Mouse (Mus musculus) R1 (cell line): ENCODE data around the gene Prim2.

ENCODE experiments used
- DNase-seq: peaks from one replicate; pipeline ENCODE4 v3.0.0-alpha.2; 2018; ENCODE audit warnings: low read depth, low spot score

Prim2 gene

DNA sequence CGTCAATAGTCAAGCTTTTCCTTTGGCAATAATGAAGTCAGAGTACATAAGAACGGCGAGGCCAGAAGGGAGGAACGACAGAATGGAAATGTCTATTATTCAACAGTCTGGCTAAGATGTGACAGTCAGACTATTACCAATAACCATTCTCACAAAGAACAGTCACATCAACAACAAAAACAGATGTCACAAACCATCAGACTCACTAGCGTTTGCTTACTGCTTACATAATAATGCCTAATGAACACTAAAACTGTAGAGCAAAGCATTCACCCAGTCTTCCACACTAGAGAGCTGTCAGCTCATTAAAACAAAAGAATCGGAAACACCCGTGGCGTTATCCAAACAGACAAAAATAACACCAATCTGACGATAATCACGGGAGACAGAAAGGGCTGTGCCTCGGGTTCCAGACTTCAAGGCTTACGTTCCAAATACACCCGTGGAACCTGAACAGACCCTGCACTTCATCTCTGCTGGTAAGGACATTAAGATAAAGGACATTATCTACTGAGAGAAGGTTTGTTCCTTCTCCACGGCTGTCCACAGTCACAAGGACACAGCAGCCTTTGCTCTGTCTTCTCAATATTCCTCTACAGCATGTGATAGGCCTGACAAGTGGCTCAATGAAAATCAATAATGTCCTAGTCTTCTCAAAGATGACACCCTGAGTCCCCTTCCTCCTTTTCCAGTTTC, 59.4 kb downstream of the Prim2 start:
- peak; percentile 7 for DNase-seq

DNA sequence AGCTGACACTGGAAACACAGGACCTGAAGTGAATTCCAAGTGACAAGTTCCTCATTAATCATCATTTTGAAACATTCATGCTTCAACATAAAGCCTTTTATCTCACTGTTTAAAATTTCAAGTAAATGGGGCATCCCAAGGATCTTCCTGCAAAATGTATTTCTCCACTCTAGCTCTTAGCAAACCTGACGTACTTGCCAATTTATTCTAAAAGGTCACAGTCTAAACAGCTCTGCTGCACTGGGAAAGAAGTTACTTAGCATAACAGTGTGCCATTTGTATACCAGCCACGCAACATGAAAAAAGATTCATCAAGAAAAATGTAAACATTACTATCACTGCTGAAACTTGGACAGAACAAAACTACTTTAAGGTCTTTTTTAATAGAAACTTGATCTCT, 61.5 kb downstream of the Prim2 start:
- no peak for DNase-seq

DNA sequence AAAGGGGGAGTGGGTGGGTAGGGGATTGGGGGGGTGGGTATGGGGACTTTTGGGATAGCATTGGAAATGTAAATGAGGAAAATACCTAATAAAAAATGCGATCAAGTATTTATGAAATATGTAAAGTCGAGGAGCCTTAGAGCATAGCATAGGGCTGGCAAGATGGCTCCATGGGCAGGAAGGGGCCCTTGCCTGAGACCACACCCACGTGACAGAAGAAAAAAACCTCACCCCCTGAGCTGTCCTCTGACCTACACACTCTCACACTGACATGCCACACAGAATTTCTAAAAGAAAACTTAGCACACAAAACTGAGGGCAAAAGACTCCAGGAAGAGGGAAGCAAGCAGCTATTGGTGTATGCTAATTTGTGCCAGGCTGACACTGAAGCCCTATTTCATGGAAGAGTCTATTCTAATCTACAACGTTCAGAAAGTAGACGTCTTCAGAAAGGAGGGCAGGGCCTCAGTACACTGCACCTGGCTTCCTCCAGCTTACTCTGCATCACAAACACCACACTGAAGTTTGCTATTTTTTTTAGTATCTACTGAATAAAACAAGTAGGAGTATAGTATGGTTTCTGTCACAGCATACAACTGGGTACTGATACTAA, 65.4 kb downstream of the Prim2 start:
- no peak for DNase-seq

GRCm38 (mm10) chr1:33599698-33600097, 69.9 kb downstream of the Prim2 start:
- no peak for DNase-seq

DNA sequence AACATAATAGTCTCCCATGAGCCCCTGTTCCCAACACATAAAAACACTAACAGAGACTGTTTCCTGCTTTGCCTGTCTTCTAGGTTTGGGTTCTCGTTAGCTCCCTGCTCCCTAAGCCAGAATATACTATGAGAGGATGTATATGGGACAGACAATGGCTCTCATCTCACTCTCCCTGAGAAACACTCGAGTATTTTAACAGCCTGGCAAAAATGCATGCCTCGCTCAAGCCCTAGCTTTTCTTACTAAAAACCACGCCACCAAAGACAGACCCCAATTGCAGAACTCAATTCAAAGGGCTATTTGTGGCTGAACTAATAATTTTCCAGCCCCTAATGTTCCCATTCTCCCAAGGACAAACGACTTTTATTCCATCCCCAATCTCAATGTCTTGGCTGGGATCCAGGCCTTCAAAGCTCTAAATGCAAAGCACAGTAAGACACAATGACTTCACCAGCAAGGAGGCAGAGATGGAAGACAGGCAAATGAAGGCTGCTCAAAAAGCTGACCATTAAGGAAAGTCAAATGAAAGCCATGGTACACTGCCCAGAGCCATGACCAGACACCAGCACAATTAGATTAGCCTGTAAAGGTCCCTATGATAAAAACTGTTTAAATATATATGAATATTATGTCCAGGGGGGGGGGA, 70.5 kb downstream of the Prim2 start:
- DNase-seq, result no peak

- DNase-seq, result peak; percentile 25
Observed at GRCm38 (mm10) chr1:33597043-33597442, 72.6 kb downstream of the Prim2 start.

- no peak for DNase-seq
Observed at GRCm38 (mm10) chr1:33595936-33596335, 73.7 kb downstream of the Prim2 start.

DNA sequence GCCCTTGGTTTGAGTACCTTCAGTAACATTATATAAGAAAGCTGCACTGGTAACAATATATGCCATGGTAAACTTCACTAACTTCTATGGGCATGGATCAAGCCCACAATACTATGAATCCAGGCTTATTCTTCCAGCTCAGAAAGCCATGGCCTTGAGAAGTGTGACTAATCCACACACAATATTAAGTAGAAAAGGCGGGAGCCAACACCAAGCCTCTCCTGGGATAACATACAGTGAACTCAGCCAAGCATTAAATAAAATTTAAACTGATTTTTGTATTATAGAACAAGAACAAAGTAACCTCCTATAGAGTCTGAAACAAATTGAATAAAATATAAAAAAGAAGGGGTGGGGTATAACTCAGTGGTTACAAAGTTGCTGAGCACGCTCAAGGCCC, 74.6 kb downstream of the Prim2 start:
- DNase-seq, result no peak

DNA sequence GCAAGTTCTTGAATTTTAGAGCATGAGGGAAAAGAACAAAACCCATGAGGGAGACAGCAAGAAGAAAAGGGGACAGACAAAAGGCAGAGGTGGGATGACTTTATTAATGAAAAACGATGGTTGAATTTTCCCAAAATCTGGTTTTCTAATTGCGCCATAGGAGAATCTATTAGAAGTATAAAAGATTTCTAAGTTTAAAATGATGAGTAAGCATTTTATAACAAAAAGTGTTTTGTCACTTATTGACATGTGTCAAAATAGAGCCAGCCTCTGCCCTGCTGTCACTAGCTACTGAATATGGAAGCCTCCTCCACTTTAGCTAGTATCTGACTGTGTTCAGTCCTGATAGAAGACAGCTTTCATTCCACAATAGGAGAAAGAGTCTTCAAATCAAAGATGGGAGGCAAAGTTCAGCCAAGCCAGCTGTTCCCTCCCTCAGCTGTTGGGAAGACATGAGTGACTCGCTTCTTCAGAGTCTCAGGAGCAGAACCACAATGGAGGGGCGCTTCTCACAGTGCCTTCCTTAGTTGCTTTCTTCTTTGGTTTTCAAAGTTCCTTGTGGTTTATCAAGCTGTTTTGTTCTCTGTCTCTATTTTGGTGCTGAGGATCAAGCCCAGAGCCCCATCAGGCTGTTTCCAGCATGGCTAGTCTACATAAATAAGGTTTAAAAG, 75.7 kb downstream of the Prim2 start:
- no peak for DNase-seq

DNA sequence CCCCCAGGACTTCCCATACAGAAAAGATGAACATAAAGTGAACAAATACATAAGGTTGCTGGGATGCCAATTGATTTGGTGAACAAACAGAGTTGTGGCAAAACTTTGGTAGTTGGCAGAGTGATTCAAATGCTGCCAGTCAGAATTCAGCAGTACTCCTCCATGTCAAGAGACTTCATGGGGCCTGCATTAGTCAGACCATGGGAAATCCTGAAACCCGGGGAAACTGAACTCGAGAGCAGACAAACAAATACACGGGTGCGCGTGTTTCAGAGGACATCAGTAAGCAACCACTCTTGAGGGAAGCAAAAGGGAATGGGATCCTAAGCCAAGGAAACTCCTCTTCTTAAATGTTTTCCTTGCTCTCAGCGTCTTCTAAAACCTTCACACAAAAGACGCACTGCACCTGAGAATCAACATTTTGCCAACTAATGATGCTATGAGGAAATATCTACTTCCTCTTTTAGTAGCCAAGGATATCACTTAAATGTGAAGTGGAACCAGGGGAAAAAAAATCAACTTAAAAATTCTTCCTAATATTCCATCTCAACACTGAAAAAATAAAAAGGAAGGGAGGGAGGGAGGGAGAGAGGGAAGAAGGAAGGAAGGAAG, 77.5 kb downstream of the Prim2 start:
- DNase-seq, result no peak

DNA sequence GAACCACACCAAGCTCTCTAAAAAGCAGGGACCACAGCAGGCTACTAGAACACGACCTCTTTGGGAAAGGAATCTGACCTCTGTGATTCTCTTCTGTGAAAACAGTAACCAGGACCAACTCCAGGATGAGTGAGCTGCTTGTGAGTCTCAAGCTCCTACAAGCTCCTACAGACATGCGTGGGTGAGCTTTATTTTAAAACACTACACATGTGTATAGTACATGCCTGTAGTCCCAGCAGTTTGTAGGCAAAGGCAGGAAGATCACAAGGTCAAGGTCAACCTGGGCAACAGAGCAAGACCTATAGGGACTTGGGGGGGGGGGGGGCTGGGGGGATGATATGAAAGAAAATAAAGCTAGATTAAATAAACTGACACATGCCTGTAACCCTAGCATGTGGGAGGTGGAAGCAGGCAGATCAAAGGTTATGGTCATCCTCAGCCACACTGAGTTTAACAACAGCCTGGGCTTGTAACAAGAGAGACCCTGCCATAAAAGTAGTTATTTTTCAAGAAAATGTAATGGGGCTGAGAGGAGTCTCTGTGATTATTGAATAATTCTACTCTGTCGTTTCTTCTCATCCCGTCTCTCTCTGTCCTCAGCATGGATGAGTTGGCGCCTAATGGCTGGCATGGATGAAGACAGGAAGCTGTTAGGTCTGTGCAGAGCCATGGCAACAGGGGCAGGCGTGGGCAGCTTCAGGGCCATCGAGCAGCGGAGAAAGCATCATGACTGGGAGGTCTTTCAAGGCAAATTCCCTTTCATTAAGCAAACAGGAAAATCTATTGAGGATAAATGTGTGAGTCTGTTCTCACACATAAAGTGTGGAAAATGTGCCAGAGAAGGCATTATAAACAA, 78.8 kb downstream of the Prim2 start:
- DNase-seq, result no peak

GRCm38 (mm10) chr1:33589531-33589930, 80.1 kb downstream of the Prim2 start:
- no peak for DNase-seq

GRCm38 (mm10) chr1:33588557-33588956, 81.0 kb downstream of the Prim2 start:
- no peak for DNase-seq

GRCm38 (mm10) chr1:33584590-33584978, 85.0 kb downstream of the Prim2 start:
- DNase-seq, result no peak

GRCm38 (mm10) chr1:33583817-33584589, 85.6 kb downstream of the Prim2 start:
- peak; percentile 23 for DNase-seq

- DNase-seq, result no peak
Observed at GRCm38 (mm10) chr1:33578593-33578992, 91.0 kb downstream of the Prim2 start.

GRCm38 (mm10) chr1:33574459-33574858, 95.1 kb downstream of the Prim2 start:
- DNase-seq, result no peak

GRCm38 (mm10) chr1:33565764-33566401, 103.7 kb downstream of the Prim2 start:
- peak; percentile 85 for DNase-seq

DNA sequence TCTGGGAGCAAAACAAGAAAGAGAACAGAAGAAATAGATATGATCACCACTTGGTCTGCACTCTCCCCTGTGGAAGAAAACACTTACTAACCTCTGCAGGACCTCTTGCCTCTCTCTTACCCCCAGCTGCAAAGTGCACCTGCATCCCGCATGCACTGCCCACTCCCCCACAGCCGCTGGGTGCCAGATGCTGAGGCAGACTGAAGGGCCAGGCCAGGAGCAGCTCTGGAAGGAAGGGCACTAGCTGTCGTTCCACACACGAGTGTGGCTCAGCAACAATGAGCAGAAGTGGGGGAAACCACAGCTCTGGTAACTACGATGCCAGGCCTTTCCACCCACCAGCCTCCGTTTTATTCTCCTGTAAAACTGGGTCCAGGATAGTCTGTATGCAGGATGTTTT, 105.6 kb downstream of the Prim2 start:
- no peak for DNase-seq

DNA sequence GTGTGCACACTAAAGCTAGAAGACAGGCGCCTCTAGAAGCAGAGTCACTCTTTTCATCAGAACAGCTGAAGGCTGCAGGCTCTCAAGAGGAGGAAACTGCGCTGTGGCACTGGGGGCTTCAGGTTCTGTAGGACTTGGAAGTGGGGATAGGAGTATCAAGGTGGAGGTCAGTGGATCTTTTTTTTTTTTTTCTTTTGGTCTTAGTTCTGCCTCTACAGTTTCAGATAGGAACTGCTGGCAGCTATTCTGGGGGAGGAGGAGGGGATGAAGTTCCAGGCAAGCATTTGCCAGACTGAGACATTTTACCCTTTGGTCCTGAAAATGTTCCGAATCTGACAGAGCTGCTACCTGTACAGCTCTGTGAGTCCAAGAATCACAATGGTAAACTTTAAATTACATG, 106.0 kb downstream of the Prim2 start:
- DNase-seq, result no peak
